Mouse (Mus musculus): ENCODE measurements around the gene Flnc. TPM values are rescaled to one million over a fixed set of nuclear protein-coding genes. Genes with fewer than 3 reads are reported as not detected.
A peak's percentile ranks its signal among the peaks of the same experiment; 100 is the strongest.

Gene Flnc
- polyA plus RNA-seq, 1 experiment from 2014 or later = 42.5 TPM

DNA sequence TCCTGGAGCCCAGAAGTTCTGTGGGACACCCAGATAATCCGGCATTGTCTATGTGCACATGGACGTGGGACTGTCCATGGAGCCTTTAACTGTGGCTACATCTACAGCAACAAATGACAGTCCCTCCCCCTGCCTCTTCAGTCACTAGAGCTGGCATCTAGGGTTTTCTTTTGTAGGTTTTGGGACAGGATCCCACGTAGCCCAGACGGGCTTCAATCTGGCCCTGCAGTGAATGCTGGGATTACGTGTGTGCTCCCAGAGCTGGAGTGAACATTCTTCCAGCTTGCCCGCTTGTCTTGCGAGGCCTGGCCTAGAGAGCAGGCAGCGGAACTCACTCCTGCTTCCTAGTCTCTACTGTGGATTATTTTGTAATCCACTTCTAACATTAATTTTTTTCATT lies 7.9 kb upstream of the Flnc start:
- no peak overlapping the region for H3K4me2 ChIP-seq
- H3K36me3 ChIP-seq (ENCODE audit: control insufficient read depth, insufficient read depth, low read length) = no peaks in the 10 kb centered on the region
- no peak overlapping the region for H3K9ac ChIP-seq (ENCODE audit: low read depth, low read length)
- no peaks in the 10 kb centered on the region for H3K9me3 ChIP-seq (replicated peaks; ENCODE audit: control insufficient read depth, low read length)
- ATAC-seq (replicated peaks; ENCODE audit: insufficient number of reproducible peaks, low FRiP score, low TSS enrichment) = no peak
- peaks cover 3% of the 10 kb centered on the region for H3K4me1 ChIP-seq (ENCODE audit: control insufficient read depth, insufficient read depth, low read length)
- H3K27ac ChIP-seq (ENCODE audit: low read depth, low read length) = no peak overlapping the region
- H3K27me3 ChIP-seq (ENCODE audit: control insufficient read depth, insufficient read depth, low read length) = no peaks in the 10 kb centered on the region
- no peak overlapping the region for H3K4me3 ChIP-seq (ENCODE audit: low read depth, low read length)
- 82% methylated on average over 8 of the region's 8 CpGs for WGBS (ENCODE audit: insufficient replicate concordance)

DNA sequence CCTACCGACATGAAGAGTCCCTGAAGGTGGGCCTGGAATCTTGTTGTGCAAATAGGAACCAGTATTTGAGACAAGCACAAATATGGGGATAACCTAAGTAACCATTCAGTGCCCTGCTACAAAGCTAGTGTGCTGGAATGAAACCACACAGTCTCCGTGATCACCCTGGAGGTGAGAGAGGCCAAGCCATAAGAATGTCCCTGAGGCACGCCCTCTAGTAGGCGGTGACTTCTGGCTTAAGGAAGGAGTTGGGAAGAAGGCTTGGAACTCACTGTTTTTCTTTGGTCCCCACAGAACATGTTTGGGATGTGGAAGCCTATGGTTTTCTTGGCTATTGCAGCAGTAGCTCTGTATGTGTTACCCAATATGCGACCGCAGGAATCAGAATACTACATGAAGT lies 6.7 kb upstream of the Flnc start:
- no peak for ATAC-seq (replicated peaks; ENCODE audit: insufficient number of reproducible peaks, low FRiP score, low TSS enrichment)
- Histone ChIP-seq H3K4me3 (ENCODE audit: low read depth, low read length) (no peak overlapping the region), H3K36me3 (ENCODE audit: control insufficient read depth, insufficient read depth, low read length) (no peaks in the 10 kb centered on the region), H3K27ac (ENCODE audit: low read depth, low read length) (no peak overlapping the region), H3K9ac (ENCODE audit: low read depth, low read length) (no peak overlapping the region), H3K27me3 (ENCODE audit: control insufficient read depth, insufficient read depth, low read length) (no peaks in the 10 kb centered on the region), H3K4me1 (ENCODE audit: control insufficient read depth, insufficient read depth, low read length) (peaks cover 12% of the 10 kb centered on the region), H3K4me2 (no peak overlapping the region), H3K9me3 (replicated peaks; ENCODE audit: control insufficient read depth, low read length) (no peaks in the 10 kb centered on the region)
- 63% methylated on average over 6 of the region's 6 CpGs for WGBS (ENCODE audit: insufficient replicate concordance)

DNA sequence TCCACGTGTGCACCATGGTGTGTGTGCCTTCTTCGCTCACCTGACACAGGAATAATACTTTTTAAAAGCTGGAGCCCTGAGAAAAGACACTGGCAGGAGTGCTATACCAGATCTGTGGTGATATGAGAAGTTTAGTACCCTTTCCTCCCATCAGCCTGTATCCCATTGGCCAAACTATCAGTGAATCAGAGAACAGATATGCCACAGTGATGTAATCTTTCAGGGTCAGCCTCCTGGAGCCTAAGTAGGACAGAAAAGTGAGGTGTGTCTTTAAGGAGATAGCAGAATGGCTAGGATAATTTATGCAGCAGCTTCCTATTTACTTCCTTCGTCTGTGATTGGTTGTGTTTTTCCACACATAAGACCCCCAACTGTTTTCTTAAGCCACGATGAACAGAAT lies 4.9 kb upstream of the Flnc start:
- Histone ChIP-seq H3K4me2 (no peak overlapping the region), H3K36me3 (ENCODE audit: control insufficient read depth, insufficient read depth, low read length) (no peaks in the 10 kb centered on the region), H3K27ac (ENCODE audit: low read depth, low read length) (no peak overlapping the region), H3K27me3 (ENCODE audit: control insufficient read depth, insufficient read depth, low read length) (no peaks in the 10 kb centered on the region), H3K4me1 (ENCODE audit: control insufficient read depth, insufficient read depth, low read length) (peaks cover 24% of the 10 kb centered on the region), H3K9me3 (replicated peaks; ENCODE audit: control insufficient read depth, low read length) (no peaks in the 10 kb centered on the region), H3K4me3 (ENCODE audit: low read depth, low read length) (no peak overlapping the region), H3K9ac (ENCODE audit: low read depth, low read length) (no peak overlapping the region)
- no peak for ATAC-seq (replicated peaks; ENCODE audit: insufficient number of reproducible peaks, low FRiP score, low TSS enrichment)
- WGBS (ENCODE audit: insufficient replicate concordance) = 67% methylated on average over 4 of the region's 4 CpGs

DNA sequence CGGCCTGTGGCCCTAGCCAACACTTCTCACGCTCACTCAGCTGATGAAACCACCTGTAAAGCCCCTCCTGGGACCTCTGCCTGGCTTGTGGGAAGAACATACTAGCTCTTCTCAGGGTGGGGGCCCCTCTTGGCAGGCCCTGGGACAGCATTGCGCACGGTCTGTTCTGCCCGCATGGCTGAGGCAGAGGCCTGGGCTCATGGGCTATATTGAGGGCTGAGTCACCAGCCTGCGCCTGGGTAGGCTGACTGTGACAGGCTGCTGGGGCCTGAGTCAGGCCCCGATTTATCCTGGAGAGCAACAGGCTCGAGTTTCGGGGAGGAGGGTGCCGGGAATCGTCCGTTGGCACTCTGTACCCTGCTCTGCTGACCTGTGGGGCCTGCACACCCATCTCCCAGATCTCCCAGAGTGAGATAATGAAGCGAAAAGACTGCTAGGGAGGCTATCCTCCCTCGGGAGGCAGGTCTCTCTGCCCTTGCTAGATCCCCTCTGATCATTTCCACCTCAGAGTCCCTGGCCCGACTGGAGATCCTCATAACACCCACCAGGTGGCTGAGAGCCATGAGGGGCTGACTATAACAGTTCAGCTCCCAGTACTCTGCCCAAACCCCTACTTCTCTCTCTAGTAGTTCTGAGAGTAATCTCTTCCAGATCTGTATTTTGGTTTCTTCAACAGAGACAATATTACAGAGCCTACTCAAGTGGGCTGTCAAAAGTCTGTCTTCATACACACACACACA lies 2.2 kb upstream of the Flnc start:
- peak overlapping the region; percentile 97 for H3K27ac ChIP-seq (ENCODE audit: low read depth, low read length)
- peaks cover 33% of the 10 kb centered on the region for H3K4me1 ChIP-seq (ENCODE audit: control insufficient read depth, insufficient read depth, low read length)
- ATAC-seq (replicated peaks; ENCODE audit: insufficient number of reproducible peaks, low FRiP score, low TSS enrichment) = no peak
- peak overlapping the region; percentile 67 for H3K9ac ChIP-seq (ENCODE audit: low read depth, low read length)
- H3K4me2 ChIP-seq = peak overlapping the region; percentile 41
- no peaks in the 10 kb centered on the region for H3K36me3 ChIP-seq (ENCODE audit: control insufficient read depth, insufficient read depth, low read length)
- no peaks in the 10 kb centered on the region for H3K27me3 ChIP-seq (ENCODE audit: control insufficient read depth, insufficient read depth, low read length)
- WGBS (ENCODE audit: insufficient replicate concordance) = 22% methylated on average over 15 of the region's 15 CpGs
- no peaks in the 10 kb centered on the region for H3K9me3 ChIP-seq (replicated peaks; ENCODE audit: control insufficient read depth, low read length)
- H3K4me3 ChIP-seq (ENCODE audit: low read depth, low read length) = no peak overlapping the region

DNA sequence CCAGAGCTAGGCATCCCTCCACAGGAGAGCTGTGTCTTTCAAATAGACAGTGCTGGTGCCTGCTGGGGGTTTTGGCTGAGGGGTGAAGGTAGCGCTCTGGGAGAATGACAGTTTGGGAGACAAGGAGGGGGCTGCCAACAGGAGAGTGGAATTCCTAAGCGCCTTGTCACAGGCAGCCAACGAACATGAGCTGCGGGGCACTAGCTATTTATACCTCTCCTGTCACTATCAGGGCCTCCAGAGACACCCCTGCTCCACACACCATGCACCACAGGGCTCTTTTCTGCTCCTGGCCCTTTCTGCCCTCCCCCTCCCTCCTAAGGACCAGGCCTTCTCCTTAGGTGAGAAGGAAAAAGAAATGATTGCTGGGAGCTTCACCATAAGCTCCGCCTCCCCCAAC lies 1.6 kb upstream of the Flnc start:
- Histone ChIP-seq H3K9me3 (replicated peaks; ENCODE audit: control insufficient read depth, low read length) (no peaks in the 10 kb centered on the region), H3K36me3 (ENCODE audit: control insufficient read depth, insufficient read depth, low read length) (no peaks in the 10 kb centered on the region), H3K4me2 (peak overlapping the region; percentile 41), H3K4me3 (ENCODE audit: low read depth, low read length) (no peak overlapping the region), H3K27ac (ENCODE audit: low read depth, low read length) (peak overlapping the region; percentile 97), H3K9ac (ENCODE audit: low read depth, low read length) (peak overlapping the region; percentile 67; the same call in 1 of the 2 replicates), H3K4me1 (ENCODE audit: control insufficient read depth, insufficient read depth, low read length) (peaks cover 39% of the 10 kb centered on the region), H3K27me3 (ENCODE audit: control insufficient read depth, insufficient read depth, low read length) (no peaks in the 10 kb centered on the region)
- WGBS (ENCODE audit: insufficient replicate concordance) = 13% methylated on average over 5 of the region's 5 CpGs
- peak; percentile 39 for ATAC-seq (replicated peaks; ENCODE audit: insufficient number of reproducible peaks, low FRiP score, low TSS enrichment)

DNA sequence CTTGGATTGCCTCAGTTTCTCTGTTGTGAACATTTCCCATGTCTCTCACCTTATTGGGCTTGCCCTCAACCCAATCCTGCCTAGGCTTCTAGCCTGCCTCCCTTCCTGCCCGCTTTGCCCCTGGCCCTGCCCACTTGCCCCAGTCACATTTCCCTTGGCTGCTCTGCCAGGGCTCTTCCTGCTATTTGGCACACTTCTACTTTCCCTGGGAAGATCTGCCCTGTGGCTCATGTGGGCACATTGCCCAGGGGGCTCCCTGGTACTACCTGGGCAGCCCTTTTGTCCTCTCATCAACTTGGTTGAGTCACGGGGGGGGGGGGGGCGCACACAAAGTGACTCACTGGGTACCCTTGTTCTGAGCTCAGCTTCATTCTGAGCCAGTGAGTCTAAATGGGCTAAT lies 900 bp upstream of the Flnc start:
- Histone ChIP-seq H3K4me1 (ENCODE audit: control insufficient read depth, insufficient read depth, low read length) (peaks cover 44% of the 10 kb centered on the region), H3K27me3 (ENCODE audit: control insufficient read depth, insufficient read depth, low read length) (no peaks in the 10 kb centered on the region), H3K27ac (ENCODE audit: low read depth, low read length) (peak overlapping the region; percentile 97), H3K4me2 (peak overlapping the region; percentile 24), H3K4me3 (ENCODE audit: low read depth, low read length) (no peak overlapping the region), H3K9me3 (replicated peaks; ENCODE audit: control insufficient read depth, low read length) (no peaks in the 10 kb centered on the region), H3K9ac (ENCODE audit: low read depth, low read length) (no peak overlapping the region), H3K36me3 (ENCODE audit: control insufficient read depth, insufficient read depth, low read length) (no peaks in the 10 kb centered on the region)
- no peak for ATAC-seq (replicated peaks; ENCODE audit: insufficient number of reproducible peaks, low FRiP score, low TSS enrichment)
- WGBS (ENCODE audit: insufficient replicate concordance) = 33% methylated on average over 3 of the region's 3 CpGs

DNA sequence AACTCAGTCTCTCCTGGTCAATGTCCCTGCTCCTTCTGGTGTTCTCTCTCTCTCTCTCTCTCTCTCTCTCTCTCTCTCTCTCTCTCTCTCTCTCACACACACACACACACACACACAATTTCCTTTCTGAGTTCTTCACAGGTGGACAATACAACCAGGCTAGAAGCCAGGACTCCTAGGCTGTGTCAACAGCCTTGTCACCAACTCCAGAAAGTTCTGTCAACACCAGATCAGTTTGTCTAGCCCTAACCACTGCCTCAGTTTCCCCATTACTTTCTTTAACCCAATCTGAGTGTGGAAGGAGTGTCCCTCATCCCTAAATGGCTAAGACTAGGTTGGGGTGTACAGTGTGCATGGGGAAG lies 399 bp upstream of the Flnc start:
- Histone ChIP-seq H3K27ac (ENCODE audit: low read depth, low read length) (peak overlapping the region; percentile 97), H3K4me1 (ENCODE audit: control insufficient read depth, insufficient read depth, low read length) (peaks cover 44% of the 10 kb centered on the region), H3K4me3 (ENCODE audit: low read depth, low read length) (peak overlapping the region; percentile 67)

DNA sequence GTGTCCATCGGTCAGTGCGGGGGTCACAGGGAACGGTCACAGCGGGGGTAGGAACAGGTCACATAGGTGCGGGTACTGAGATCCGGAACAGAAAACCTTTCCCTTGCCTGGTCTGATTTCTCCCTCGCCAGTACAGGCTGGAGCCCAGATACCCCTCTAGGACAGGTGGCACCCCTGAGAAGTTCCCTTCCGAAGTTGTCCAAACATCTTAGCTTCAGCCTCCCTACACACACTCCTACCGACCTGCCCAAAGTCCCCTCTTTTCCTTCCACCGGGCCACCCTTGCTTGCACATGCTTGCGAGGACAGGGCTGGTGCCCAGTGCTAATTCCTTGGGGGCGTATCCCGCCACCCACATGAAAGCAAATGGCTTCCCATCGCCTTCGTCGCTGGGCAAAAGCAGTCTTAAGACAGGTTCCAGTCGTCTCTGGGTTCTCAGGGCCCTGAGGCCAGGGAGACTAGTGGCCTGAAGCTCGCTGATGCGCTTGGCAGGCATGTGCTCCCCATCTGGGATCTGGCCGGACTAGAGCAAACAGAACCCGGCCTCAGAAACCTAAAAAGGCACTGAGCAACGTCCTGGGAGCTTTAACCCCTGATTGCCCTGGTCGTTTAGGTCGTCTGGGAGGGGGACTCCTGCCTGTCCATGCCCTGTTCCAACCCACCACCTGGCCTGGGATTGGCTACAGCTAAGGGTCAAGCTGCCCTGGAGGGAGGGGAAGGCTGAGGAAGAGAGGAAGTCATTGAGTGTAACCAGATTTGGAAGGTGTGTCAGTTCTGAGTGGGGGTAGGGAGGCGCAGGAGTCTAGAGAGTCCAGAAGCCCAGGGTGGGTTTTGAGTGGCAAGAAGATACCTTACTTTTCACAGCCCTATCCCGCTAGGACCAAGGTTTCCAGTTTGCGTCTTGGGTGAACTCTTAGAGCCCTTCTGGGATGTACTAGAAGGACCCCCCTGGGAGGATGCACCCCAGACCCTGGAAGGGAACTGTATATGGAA lies 1.0 kb downstream of the Flnc start:
- Histone ChIP-seq H3K4me1 (ENCODE audit: control insufficient read depth, insufficient read depth, low read length) (peaks cover 44% of the 10 kb centered on the region), H3K27ac (ENCODE audit: low read depth, low read length) (peak overlapping the region; percentile 97), H3K4me3 (ENCODE audit: low read depth, low read length) (peak overlapping the region; percentile 67), H3K9me3 (replicated peaks; ENCODE audit: control insufficient read depth, low read length) (no peaks in the 10 kb centered on the region), H3K36me3 (ENCODE audit: control insufficient read depth, insufficient read depth, low read length) (peaks cover 5% of the 10 kb centered on the region; the same call in 1 of the 2 replicates), H3K27me3 (ENCODE audit: control insufficient read depth, insufficient read depth, low read length) (no peaks in the 10 kb centered on the region), H3K9ac (ENCODE audit: low read depth, low read length) (peak overlapping the region; percentile 80), H3K4me2 (peak overlapping the region; percentile 90)
- peak; percentile 33 for ATAC-seq (replicated peaks; ENCODE audit: insufficient number of reproducible peaks, low FRiP score, low TSS enrichment)
- 3% methylated on average over 27 of the region's 27 CpGs for WGBS (ENCODE audit: insufficient replicate concordance)

More for the DNA sequence above, 399 bp upstream of the Flnc start:
- Histone ChIP-seq H3K9ac (ENCODE audit: low read depth, low read length) (peak overlapping the region; percentile 80; the same call in 1 of the 2 replicates), H3K9me3 (replicated peaks; ENCODE audit: control insufficient read depth, low read length) (no peaks in the 10 kb centered on the region), H3K4me2 (peak overlapping the region; percentile 90), H3K27me3 (ENCODE audit: control insufficient read depth, insufficient read depth, low read length) (no peaks in the 10 kb centered on the region), H3K36me3 (ENCODE audit: control insufficient read depth, insufficient read depth, low read length) (no peaks in the 10 kb centered on the region)
- ATAC-seq (replicated peaks; ENCODE audit: insufficient number of reproducible peaks, low FRiP score, low TSS enrichment) = no peak
